Mouse (Mus musculus) adrenal gland, adult 2 months (tissue): ENCODE data around the gene Pou2f1. TPM values are rescaled to one million over a fixed set of nuclear protein-coding genes. Genes with fewer than 3 reads are reported as not detected.

Experiments used
- DNase-seq: peaks from one replicate; pipeline ENCODE4 v3.0.0; 2021
- polyA plus RNA-seq: library from polyadenylated mRNA; depleted of rRNA; stranded (reverse); fragments of >200 nt; gene quantifications from 2 replicates; pipeline ENCODE4 v1.2.3, GENCODE M21; 2012
- total RNA-seq, 2 experiments: library from RNA; stranded (reverse); gene quantifications; 2 replicates each; pipeline ENCODE4 v1.2.3; 2021

Gene Pou2f1
- total and polyA plus RNA-seq, 3 experiments = 13.1 to 22.9 (median 14.0) TPM

DNA sequence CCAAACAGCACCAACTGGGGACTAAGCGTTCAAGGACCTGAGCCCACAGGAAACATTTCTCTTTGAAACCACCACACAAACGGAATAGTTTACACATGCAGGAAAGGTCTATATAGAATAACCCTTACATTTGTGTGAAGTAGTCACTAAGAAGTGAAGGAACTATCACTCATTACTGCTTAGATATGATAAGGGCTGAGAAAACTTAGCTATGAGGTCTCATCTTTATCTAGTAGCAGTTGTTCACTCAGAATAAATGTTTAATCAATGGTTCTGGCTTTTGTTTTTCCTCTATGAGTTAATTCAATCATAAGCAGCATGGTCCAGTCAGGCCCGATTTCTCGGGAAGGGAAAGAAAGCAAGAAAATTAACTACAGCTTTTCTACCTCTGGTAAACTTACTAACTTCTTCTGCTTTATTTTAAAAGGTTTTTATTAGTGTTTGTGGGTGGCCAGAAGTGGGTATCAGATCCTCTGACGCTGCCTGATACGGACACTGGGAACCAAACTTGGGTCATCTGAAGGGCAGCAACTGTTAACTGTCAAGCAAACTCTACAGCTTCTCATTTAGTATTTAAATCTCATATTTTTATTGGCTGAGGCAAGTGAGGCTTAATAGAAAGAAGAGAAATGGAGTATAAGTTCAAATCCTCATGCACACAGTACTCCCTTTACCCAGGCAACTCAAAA is 40.7 kb downstream of the Pou2f1 start:
- no peak for DNase-seq

- no peak for DNase-seq
Observed at GRCm38 (mm10) chr1:165958159-165958558, 44.3 kb downstream of the Pou2f1 start.

- DNase-seq = no peak
Observed at GRCm38 (mm10) chr1:165948214-165948813, 54.2 kb downstream of the Pou2f1 start.

- no peak for DNase-seq
Observed at GRCm38 (mm10) chr1:165943270-165943669, 59.2 kb downstream of the Pou2f1 start.

- DNase-seq = no peak
Observed at GRCm38 (mm10) chr1:165935466-165935818, 67.0 kb downstream of the Pou2f1 start.

DNA sequence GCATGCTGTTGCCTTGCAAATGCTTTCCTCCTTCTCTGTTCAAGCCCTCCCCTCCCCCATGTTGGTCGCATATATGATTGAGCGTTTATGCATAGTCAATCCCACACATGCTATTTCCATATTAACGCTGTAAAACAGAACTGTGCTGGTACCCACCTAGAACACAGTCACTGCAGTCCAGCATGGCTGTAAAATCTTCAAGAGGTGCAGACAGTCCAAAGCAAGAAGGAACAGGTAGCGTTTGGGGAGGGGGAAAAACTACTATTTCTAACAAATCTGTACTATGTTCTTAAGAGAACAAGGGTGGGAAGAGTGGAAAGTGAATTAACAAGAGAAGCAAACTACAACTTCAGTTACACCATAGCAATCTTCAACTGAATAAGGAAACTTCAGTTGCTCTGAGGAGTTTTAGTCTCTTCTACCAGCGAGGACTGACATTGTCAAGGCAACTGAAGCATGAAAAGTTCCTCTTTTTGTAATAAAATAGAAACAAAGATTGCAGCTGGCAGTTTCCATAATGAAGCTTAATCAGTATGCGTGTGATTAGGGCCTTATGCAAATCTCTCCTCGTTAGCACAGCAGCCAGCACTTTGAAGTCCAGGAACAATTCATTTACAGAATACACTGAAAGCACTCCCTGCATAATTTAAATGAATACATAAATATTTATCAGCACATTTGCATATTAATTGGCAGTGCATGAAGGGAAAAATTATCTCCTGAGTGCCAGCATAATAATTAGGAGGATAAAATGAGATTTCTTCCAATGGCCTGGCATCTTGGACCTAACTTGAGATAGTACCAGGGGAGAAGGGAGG is 67.6 kb downstream of the Pou2f1 start:
- no peak for DNase-seq

GRCm38 (mm10) chr1:165933915-165934647 is 68.4 kb downstream of the Pou2f1 start:
- DNase-seq = no peak

DNA sequence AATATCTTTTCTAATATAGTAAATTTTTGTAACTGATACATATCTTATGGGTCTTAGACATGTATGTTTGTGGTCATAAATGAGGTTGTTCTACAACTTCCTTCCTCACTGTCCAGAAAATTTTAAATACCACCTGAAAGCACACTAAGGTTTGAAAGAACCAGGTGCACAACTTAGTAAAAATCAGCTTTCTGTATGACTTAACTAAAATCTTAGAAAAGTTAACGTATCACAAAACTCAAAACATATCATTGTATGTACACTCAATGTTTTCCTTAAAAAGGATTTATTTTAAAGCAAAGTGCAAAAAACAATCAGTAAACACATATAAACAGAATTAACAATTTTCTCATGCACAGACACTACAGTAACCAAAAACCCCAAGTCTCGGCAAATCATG is 69.6 kb downstream of the Pou2f1 start:
- no peak for DNase-seq

DNA sequence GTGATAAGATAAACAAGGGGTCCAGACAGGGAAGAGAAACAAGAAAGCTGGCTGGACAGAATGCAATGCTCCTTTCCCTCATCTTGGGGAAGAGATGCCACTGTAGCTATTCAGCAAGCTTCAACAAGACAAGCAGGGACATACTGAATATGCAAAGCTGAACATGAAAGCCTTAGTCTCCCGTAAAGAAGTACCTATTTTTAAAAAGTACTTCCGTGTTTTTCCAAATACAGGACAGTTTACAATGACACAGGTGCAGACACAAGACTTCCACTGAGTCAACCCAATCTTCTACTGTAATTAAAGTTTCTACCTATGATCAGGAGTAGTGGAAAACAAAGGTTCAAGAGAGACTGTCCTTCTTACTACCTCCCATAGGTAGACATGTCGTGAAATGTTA is 72.0 kb downstream of the Pou2f1 start:
- DNase-seq = no peak

GRCm38 (mm10) chr1:165927507-165928279 is 74.8 kb downstream of the Pou2f1 start:
- no peak for DNase-seq

DNA sequence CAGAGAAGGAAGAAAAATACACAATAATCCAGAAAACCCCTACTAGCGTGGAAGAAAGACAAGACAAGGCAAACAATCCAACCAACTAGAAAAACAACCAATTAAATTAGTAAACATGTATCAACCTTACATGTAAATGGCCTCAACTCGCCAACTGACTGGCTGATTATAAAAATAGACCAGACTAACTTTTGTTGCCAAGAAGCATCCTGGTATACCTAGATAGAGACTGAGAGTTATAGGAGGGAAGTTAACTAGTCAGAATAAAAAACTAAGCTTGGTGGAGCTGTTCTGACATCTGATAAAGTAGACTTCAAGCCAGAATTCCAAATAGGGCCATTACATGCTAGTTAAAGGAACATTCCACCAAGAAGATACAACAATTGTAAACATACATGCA is 77.3 kb downstream of the Pou2f1 start:
- no peak for DNase-seq

DNA sequence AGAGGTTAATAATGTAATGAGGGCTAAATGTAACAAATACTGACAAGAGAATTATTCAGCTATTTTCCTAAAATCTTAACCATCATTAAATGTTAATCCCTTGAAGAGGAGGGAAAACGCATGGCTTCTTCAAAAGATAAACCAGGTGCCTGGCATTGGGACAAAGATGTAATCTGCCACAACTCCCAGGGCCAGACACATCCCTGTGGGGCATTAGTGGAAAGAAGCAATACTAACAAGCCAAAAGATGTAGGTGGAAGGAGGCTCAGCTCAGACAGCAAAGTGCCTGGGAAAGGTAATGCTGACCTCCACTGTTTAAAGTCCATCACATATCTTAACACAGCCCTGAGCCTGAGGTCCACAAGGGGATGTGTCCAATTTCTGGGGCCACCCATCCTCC is 80.0 kb downstream of the Pou2f1 start:
- DNase-seq = no peak

DNA sequence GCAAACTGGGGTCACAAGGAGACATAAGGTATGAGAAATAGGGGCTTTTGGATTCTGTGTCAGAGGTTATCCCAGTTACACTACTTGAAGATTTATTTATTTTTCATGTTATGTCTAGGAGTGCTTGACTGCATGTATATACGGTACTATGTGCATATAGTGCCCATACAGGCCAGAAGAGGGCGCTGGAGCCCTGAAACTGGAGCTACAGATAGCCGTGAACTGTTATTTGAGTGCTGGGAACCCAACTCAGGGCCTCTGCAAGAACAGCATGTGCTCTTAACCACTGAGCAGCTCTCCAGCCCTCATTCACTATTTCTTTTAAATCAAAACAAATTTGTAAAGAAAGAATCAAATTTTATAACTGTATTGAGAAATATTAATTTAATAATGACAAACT is 81.5 kb downstream of the Pou2f1 start:
- DNase-seq = no peak

- no peak for DNase-seq
Observed at GRCm38 (mm10) chr1:165914416-165914801, 88.1 kb downstream of the Pou2f1 start.

- DNase-seq = no peak
Observed at GRCm38 (mm10) chr1:165913720-165914415, 88.6 kb downstream of the Pou2f1 start.

- DNase-seq = no peak
Observed at GRCm38 (mm10) chr1:165909471-165909870, 93.0 kb downstream of the Pou2f1 start.

GRCm38 (mm10) chr1:165908806-165909205 is 93.7 kb downstream of the Pou2f1 start:
- DNase-seq = no peak

DNA sequence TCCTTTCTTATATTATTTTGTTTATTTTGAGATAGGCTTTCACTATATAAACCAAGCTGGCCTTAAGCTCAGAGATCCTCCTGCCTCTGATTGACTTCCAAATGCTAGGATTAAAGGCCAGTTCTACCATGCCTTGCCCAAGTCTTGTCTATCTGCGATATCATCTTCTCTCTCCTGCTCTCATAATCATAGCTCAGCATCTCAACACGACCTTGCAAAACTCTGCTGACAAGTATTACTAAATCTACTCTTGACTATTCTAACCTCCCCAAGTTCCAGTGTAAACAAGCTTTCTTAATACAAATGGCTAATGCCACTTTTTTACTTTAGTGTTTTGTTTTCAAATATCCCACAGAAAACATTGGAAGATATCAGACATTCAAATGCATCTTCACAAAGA is 94.3 kb downstream of the Pou2f1 start:
- no peak for DNase-seq

- DNase-seq = no peak
Observed at GRCm38 (mm10) chr1:165903596-165903995, 98.9 kb downstream of the Pou2f1 start.

GRCm38 (mm10) chr1:165891686-165892085 is 110.8 kb downstream of the Pou2f1 start:
- DNase-seq = no peak
